Mouse (Mus musculus) ovary, postnatal 14 days (tissue): ENCODE data around the gene Prss8.
"Not testable (repeated sequence)": the region's sequence is repeated elsewhere in the genome, so short reads cannot be mapped to it uniquely, and the experiment has no call there.

Source experiments
- DNase-seq: peaks from one replicate; pipeline ENCODE4 v3.0.0; 2022; ENCODE audit warnings: low spot score

Prss8 gene

DNA sequence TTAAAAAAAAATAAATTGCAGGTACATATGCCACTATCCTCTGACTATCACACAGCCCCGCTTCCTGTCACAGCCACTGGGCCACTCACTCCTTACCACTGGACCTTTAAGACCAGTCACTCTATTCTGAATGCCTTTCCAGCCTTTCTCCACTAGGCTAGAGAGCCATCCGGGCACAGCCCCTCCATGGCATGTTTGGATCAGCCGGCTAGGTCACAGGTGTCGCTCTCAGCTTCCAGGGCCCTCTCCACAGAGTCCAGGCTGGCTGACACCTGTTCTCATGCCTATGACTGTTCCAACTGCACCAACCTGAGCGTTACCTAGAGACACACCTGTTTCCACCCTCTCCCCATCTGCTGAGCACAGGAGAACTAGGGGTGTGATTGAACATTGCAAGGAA is 1.3 kb downstream of the Prss8 start:
- no peak for DNase-seq

DNA sequence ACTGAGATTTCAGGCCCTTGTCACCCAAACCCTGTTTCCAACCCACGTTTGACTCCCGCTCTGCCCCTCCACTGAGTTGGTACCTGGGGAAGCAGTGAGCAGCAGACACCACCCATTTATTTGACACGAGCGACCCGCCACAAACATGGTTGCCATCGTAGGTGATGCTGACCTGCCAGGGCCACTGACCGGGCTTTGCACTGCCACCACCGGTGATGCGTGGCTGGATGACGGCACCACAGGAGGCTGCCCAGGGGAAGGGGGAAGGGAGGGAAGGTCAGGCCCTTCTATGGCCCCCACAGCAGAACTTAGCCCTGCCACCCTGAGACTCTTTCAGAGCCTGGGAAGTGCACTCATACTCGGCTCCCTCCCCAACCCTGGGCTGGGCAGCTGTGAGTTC is 2.2 kb downstream of the Prss8 start:
- no peak for DNase-seq

DNA sequence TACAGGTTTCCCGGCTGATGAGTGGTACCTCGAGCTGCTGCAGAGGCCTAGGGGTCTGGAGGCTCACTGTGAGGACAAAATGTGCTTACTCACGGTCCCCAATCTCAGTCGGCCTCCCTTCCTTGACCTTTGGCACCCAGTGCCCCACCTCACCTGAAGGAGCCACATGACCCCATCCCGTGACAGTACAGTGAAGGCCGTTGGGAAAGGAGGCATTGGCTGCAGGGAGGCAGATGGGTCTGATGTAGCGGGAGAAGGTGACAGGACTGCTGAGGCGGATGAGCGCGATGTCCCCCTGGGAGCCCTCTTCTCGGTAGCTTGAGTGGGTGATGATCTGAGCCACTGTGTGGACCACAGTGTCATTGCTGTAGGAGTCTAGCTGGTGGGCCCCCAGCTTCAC is 3.1 kb downstream of the Prss8 start:
- no peak for DNase-seq

DNA sequence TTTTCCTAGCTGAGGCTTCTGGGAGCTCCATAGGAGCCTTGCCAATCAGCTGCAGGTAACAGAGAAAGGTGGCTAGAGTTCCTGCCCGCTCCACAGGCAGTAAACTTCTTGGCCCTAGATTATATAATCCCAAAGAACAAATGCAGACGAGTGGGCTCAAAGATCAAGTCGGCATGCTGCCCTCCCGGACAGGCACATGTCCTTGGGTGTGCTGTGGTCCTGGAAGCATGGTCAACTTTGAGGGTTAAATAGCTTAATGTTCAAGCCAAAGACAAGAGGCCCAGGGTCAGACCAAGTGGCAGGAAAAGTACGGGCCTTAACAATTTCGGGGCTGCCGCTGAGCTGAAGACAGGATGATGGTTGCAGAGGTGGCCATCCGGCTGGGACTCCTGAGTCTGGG is 3.8 kb downstream of the Prss8 start:
- DNase-seq, result no peak

DNA sequence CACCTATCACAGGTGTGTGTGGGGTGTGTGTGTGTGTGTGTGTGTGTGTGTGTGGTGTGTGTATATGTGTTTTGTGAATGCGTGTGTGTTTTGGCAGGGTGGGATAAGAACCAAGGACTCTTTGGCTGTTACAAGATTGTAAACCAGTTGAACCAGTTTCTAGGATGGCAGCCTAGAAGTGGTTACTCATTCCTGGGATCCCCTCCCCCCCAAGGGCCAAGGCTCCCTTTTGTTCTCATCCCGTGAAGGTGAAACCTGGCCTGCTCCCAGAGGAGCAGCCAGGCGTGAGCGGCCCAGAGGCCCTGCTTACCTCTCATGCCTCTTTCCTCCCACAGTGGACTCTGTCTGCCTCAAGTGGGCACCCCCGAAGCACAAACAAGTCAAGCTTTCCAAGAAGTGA is 4.7 kb downstream of the Prss8 start:
- no peak for DNase-seq

DNA sequence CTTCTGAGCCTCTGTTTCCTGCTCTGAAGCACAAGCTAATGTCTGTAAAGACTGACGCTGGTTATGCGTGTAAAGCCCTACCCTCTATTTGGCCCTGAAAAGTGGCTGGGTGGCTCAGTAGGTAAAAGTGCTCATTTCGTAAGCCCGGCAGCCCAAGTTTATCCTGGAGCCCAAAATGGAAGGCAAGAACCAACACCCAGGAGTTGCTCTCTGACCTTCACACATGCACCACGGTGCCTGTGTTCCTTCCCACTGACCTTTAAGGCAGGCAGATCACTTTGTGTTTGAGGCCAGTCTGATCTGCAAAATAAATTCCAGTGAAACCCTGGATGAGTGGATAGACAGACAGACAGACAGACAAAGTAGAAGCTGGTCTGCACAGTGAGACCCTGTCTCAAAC is 6.2 kb downstream of the Prss8 start:
- no peak for DNase-seq

DNA sequence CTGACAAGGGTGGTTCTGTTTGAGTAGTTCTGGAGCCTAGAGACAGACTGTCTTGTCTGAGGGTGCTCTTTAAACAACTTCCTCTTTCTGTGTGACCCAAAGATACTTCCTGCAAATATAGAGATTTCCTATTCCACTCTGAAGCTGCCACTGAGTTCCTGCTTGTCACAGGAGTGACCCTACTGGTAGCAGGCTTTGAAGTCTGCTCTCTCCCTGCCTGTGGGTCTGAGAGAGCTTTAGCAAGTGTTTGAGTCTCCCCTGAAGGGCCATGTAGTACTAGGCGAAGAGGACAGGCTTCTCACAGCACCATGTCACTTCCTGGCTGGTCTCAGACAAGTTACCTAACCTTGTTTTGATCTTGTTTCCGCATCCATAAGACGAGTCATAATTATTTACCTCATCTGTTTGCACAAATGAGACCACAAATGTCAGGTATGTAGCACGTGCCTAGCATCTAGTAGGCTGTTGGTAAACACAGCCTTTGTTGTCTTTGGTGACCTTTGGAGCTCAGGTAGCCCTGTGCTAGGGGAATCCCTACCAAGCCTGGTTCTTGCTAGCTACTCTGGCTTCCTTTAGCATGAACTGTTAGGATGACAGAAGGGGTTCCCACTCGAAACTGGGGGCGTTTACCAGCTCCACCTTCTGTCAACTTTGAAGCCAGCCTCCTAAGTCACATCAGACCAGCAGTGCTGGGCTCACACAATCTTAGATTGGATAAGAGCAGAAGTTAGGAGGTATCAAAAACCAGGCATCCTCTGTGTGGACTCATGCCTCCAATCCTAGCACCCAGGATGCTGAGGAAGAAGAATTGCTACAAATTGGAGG is 7.2 kb downstream of the Prss8 start:
- no peak for DNase-seq

DNA sequence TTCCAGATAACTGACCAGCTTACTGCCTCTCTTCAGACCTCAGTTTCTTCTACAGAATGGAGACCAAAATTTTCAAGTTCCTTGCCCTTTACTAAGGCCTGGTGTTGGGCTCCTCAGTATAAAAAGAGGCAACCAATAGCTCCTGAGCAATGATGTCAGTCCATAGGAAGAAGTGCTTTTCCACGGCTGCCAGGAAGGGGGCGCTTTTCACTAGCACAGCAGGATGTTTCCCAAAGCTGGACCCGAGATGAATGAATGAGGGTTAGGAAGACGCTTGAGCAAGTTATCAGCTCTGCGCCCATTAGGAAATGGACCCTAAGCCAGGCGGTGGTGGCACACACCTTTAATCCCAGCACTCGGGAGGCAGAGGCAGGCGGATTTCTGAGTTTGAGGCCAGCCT is 8.4 kb downstream of the Prss8 start:
- no peak for DNase-seq

DNA sequence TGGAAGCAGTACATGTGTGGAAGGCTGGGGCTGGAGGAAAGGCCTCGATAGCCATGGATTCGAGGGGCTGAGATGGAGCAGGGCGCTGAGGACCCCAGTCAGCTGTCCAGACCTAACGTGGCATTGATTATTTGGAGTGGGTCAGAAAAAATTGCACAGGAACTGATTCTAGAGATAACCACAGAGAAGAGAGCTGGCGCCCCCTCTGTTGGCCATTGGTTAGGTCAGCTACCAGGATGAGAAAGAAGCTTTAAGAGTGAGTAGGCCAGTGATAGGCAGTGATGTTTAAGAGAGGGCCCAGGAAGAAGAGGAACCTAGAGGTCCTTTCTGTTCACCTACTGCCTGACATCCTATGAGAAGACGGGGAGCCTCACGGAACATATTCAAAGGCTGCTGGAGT is 10.6 kb downstream of the Prss8 start:
- DNase-seq, result no peak

DNA sequence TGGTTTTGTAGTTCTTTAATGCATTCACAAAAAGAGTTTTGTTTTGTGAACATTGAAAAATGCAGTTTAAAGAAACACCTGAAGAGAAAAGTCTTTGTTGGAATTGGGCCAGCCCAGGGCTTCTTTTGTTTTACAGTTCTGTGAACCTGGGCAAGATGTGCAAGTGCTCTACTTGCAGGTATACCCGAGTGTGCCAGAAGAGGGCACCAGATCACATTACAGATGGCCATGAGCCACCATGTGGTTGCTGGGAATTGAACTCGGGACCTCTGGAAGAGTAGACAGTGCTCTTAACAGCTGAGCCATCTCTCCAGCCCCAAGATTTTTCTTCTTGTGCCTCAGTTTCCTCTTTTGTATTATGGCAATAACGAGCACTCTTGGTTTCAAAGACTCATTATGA is 11.7 kb downstream of the Prss8 start:
- no peak for DNase-seq

DNA sequence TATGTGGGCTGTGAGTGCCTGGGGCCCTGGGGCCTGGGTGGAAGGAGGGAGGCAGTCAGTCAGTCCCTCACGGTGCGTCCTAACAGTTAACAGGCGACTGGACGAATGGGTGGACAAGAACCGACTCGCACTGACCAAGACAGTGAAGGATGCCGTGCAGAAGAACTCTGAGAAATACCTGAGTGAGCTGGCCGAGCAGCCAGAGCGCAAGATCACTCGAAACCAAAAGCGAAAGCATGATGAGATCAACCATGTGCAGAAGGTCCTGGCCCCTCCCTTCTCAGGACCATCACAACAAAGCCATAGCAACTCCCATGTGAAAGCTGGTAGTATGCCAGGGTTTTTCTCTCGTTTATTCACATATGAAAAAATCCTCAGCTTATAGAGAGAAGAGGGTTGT is 14.6 kb downstream of the Prss8 start:
- no peak for DNase-seq

DNA sequence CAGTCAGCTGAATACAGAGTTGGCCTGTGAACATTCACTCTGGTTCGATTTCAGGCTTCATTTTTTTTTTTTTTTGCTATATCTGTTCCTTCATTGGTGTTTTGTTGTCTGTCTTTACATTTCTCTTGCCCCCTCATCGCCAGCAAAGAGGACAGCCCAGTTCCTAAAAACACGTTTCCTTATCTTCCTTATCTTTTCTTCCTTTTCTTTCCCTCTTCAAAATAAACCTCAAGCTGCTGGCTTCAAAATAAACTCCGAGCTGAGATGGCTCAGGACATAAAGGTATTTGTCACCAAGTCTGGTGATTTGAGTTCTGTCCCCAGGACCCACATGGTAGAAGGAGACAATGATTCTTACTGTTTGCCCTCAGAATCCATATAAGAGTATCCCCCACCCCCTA is 17.0 kb downstream of the Prss8 start:
- no peak for DNase-seq

DNA sequence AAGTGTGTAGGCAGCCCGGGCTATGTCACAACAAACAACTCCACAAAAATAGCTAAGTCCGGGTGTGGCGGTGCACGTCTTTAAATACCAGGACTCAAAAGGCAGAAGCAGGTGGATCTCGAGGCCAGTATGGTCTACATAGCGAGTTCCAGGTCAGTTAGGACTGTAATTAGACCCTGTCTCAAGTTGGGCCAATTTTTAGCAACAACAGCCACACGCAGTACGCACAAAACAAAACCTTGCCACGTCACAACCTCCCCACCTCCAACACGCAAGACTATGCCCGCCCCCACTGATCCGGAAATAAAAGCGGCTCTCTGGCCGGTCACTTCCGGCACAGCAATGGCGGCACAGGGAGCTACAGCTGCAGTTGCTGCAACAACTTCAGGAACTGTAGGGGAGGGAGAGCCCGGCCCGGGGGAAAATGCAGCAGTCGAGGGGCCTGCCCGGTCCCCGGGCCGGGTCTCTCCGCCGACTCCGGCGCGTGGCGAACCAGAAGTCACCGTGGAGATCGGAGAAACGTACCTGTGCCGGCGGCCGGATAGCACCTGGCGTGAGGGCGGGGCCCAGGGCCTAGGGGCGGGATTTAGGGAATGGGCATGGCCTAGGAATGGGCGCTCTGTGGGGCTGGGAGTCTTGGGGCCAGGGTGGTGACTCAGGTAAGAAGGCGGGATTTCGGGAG is 17.6 kb downstream of the Prss8 start, which contains the start of gene Kat8:
Kat8 (plus strand) TSS at position 327 of the 682 bp plus-strand sequence.
- peak; percentile 80 for DNase-seq

DNA sequence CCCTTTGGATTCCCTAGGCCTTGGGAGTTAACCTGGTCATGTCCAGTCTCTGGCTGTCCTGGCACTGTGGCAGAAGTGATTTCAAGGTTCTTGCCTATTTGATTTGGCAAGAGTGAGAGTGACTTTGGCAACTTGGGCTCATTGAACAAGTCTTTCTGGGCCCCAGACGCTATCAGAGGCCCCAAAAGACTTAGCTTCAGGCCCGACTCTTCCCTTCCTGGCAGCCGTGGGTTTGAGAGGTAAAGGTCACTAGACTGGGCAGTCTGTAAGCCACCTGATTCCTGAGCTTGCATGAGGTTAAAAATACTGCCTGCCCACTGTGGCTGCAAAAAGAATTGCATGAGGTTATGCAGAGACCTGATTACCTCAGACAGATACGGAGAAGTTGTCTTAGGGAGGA is 21.2 kb downstream of the Prss8 start:
- no peak for DNase-seq

DNA sequence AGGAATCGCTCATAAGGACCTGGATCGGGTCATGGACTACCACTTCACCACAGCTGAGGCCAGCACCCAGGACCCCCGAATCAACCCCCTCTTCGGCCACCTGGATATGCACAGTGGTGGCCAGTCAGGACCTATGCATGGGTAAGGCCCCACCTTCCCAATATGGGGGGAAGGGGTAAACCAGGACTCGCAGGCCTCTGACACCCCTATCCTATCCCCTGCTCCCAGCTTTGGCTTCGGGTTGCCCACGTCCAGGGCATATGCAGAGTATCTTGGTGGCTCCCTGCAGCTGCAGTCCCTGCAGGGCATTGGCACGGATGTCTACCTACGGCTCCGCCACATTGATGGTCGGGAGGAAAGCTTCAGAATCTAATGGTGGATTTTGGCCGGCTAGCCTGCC is 22.0 kb downstream of the Prss8 start:
- no peak for DNase-seq

DNA sequence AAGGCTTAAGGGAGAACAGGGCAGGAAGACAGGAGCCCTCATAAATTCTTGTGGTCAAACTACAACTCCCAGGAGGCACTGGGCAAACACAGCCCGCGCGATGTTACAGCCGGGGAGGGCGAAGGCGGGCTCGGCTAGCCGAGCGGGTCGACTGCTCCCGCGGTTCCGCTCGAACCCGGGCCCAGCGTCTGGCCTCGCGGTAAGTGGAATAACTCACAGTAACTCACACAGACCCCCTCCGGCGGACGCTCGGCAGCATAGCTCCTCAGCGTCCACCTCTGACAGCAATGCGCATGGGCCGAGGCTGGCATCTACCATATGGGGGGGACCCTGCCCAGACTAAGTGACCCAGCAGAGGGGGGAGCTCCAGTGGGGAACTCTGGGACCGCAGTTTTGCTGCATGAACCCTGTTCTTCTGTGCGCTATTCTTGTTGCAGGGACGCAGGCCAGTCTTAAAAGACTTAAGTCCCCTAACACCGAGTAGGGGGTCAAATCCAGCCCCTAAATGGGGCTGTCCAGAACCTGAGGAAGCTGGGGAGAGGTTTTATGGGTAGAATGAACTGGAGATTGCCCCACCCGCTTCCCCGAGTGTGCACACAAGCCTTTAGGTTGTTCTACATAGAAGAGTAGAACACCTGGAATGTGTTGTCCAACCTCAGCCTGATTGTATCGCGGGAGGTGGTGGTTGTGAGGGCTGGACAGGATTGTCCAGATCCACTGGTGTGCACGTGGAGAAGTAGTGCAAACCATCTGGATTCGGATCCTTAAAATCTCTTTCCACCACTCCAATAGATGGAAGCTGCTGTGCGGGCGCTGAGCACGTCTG is 25.7 kb downstream of the Prss8 start, which contains the start of gene Bckdk:
Bckdk (plus strand) TSS at position 112 of the 826 bp plus-strand sequence.
- peak; percentile 64 for DNase-seq

DNA sequence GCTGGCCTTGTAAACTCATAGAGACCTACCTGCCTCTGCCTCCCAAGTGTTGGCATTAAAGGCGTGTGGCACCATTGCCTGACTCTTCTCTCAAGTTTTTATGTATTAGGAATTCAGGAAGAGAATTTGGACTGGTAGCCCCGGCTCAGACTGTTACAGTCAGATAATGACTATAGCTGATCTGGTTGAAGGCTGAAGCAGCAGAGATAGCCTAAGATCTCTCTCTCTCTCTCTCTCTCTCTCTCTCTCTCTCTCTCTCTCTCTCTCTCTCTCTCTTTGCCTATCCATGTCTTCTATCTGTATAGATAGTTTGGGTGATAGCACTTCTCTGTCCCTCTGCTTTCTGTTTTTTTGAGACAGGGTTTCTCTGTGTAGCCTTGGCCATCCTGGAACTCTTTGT is 28.1 kb downstream of the Prss8 start:
- no peak for DNase-seq

DNA sequence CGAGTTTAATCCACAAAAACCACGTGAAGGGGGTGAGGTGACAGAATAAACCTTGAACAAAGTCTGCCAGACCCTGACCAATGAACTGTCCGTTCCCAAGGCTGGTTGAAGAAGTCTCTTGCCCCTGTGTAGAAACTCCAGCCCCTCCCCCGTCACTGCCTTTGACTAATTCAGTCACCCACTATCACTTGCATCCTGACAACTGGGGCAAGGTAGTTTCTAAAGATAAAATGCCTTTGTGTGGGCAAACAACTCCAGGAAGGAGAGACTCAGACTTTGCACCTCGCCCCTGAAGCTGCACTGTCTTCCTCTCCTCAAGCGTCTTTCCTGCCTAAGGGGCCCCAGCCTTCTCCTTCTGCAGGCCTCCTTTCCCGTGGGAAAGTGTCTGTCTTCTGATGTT is 29.9 kb downstream of the Prss8 start:
- DNase-seq, result no peak

DNA sequence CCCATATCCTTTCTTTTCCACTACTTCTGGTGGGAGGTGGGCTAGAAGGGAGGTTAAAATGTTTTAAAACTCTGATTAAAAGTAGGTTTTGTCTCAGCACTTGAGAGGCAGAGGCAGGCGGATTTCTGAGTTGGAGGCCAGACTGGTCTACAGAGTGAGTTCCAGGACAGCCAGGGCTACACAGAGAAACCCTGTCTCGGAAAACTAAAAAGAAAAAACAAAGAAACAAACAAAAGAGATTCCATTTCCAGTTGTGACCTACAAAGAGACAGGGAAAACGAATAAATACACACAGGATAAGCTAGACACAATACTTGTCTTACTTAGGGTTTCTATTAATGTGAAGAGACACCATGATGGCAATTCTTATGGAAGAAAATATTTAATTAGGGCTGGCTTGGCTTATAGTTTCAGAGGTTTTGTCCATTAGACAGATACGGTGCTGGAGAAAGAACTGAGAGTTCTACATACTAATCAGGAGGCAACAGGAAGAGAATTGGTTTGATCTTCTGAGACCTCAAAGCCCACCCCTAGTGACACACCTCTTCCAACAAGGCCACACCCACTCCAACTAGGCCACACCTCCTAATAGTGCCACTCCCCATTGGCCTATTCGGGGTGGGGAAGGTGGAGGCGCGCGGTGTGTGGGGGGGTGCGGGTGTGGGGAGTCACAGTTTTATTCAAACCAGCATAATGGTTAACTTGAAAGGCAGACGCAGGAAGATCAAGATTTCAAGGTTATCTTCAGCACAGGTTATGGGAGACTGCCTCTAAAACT is 31.5 kb downstream of the Prss8 start:
- DNase-seq, result no peak

DNA sequence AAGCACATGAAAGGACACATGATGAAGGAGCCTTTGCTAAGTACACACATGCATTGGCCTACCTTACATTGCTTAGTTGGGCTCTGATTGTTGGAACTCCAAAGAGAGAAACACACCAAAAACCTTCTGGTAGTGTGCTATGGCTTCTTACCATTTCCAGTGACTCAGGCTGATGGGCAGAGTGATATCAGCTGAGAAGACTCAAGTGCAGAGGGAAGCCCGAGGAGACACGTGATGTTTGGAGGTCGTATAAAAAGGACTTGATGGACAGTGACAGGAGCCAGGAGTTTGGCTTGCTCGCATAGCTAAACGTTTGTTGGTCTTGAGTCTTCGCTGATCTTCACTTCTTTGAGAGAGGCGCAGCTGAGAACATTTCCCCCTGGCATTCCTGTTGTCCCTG is 32.4 kb downstream of the Prss8 start:
- DNase-seq, result no peak

DNA sequence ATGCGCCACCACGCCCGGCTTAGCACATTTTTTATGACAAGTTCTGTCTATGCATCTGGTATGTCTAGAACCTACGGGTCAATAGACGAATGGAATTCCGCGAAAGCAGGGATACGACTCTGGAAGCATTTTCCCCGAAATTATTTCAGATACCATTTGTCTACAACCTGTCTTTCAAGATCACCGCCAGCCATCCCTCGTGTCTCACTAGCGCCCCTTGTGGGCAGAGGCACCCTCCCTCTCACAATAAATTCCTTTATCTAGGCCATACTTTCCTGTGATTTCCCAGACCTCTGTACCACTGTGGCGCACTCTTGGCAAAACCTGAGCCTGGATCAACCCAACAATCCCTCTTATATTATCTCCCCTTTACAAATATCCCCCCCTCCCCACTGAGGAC is 33.5 kb downstream of the Prss8 start:
- peak; percentile 50 for DNase-seq

DNA sequence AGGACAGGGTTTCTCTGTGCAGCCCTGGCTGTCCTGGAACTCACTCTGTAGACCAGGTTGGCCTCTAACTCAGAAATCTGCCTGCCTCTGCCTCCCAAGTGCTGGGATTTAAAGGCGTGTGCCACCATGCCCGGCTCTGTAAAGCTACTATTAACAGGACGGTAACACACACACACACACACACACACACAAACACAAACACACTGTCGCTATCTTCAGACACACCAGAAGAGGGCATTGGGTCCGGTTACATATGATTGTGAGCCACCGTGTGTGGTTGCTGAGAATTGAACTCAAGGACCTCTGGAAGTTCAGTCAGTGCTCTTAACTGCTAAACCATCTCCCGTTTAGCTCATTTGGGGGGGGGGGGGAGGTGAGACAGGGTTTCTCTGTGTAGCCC is 34.0 kb downstream of the Prss8 start:
- not testable (repeated sequence) for DNase-seq
